Mouse (Mus musculus): ENCODE measurements around the gene Atp6v1a. TPM values are rescaled to one million over a fixed set of nuclear protein-coding genes. Genes with fewer than 3 reads are reported as not detected.

Gene Atp6v1a
- total and polyA plus RNA-seq, 2 experiments from 2014 or later: 161 to 183 TPM

DNA sequence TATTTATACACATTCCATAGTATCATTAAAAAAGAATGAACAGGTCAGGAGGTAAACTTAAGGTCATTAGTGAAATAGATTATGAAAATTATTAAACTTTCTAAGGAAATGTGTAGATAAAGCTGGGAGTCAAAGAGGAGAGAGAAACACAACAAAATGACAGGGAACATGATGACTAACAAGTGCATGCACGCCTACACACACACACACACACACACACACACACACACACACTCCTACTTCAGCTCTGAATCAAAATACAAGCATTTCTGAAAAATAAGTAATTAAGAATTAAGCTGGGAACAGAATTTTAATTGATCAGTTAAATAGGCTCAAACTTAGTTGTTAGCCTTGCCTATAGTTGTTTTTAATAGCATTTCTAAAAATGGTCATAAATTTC, 14.8 kb downstream of the Atp6v1a start:
- Histone ChIP-seq H3K9ac (replicated peaks; ENCODE audit: low read length) (no peak overlapping the region), H3K27ac (no peak overlapping the region), H3K4me3 (ENCODE audit: low read length) (no peak overlapping the region), H3K36me3 (ENCODE audit: insufficient read depth, low read length) (no peaks in the 10 kb centered on the region), H3K4me2 (ENCODE audit: low read depth, low read length) (no peak overlapping the region), H3K27me3 (ENCODE audit: insufficient read depth, low read length) (no peaks in the 10 kb centered on the region), H3K9me3 (ENCODE audit: low read length) (no peaks in the 10 kb centered on the region), H3K4me1 (ENCODE audit: insufficient read depth, low read length) (no peaks in the 10 kb centered on the region)
- no peak for DNase-seq (ENCODE audit: low spot score)
- no peak for TF ChIP-seq CTCF (IDR thresholded peaks at IDR 0.05; ENCODE audit: low read depth)
- WGBS: 91% methylated on average over 1 of the region's 1 CpGs
- ATAC-seq: no peak

DNA sequence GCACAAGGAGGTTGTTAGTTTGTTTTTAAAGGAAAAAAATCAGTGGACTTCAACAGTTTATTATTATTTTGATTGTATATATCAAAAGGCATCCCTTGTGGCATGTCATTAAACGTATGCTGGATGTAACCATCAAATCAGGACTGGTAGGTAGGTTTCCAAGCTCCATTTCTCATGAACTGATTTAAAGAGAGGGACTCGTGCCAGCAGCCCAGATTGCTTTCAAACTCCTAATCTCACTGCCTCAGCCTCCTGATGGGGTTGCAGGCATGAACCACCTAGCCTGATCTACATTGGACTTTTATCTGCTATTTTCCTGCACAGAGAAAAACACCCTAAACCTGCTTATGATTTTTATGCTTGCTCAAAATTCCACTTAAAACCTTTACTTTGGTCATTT, 15.7 kb downstream of the Atp6v1a start:
- WGBS: 66% methylated on average over 2 of the region's 2 CpGs

DNA sequence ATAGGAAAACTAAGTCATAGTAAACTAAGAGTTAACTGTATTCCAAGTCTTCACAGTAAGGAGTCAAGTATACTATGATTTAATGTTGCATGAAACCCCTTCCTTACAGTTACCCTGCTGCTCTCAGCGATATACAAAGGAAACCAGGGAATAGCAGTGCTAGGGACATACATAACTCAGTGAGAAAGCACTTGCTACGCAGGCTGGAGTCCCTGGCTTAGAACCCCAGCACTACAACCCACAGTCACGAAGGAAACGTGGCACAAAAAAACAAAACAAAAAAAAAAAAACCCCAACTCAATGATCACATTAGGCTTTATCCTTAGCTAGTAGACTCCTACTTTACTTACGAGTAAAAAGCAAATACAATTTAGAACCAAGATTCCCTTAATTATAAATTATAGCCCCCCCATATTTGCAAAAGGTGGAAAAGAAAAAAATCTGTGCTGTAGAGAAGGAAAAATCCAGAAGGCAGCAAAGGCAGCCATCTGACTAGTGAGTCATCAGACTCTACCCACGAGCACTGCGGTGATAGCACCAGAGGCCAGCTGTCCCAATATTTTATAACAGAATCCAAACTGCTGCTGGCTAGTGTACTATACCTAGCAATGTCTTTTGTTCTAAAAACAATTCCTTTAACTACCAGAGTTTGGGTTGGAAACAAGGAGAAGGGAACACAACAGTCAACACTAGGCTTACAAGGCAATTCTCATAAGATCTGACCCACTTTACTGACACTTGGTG, 16.4 kb downstream of the Atp6v1a start:
- no peak overlapping the region for H3K4me2 ChIP-seq (ENCODE audit: low read depth, low read length)
- H3K36me3 ChIP-seq (ENCODE audit: insufficient read depth, low read length): no peaks in the 10 kb centered on the region
- no peak overlapping the region for H3K9ac ChIP-seq (replicated peaks; ENCODE audit: low read length)
- ATAC-seq (no peak), DNase-seq (ENCODE audit: low spot score) (no peak)
- H3K27me3 ChIP-seq (ENCODE audit: insufficient read depth, low read length): no peaks in the 10 kb centered on the region
- WGBS: 73% methylated on average over 7 of the region's 7 CpGs
- no peak overlapping the region for H3K27ac ChIP-seq
- H3K4me3 ChIP-seq (ENCODE audit: low read length): no peak overlapping the region
- no peaks in the 10 kb centered on the region for H3K9me3 ChIP-seq (ENCODE audit: low read length)
- H3K4me1 ChIP-seq (ENCODE audit: insufficient read depth, low read length): no peaks in the 10 kb centered on the region
- no peak for TF ChIP-seq CTCF (IDR thresholded peaks at IDR 0.05; ENCODE audit: low read depth)

More for the DNA sequence above, 15.7 kb downstream of the Atp6v1a start:
- DNase-seq (ENCODE audit: low spot score) (no peak), ATAC-seq (no peak)
- H3K27me3 ChIP-seq (ENCODE audit: insufficient read depth, low read length): no peaks in the 10 kb centered on the region
- H3K4me3 ChIP-seq (ENCODE audit: low read length): no peak overlapping the region
- TF ChIP-seq CTCF (IDR thresholded peaks at IDR 0.05; ENCODE audit: low read depth): no peak
- no peaks in the 10 kb centered on the region for H3K9me3 ChIP-seq (ENCODE audit: low read length)
- no peak overlapping the region for H3K9ac ChIP-seq (replicated peaks; ENCODE audit: low read length)
- H3K27ac ChIP-seq: no peak overlapping the region
- H3K36me3 ChIP-seq (ENCODE audit: insufficient read depth, low read length): no peaks in the 10 kb centered on the region
- no peak overlapping the region for H3K4me2 ChIP-seq (ENCODE audit: low read depth, low read length)
- no peaks in the 10 kb centered on the region for H3K4me1 ChIP-seq (ENCODE audit: insufficient read depth, low read length)

DNA sequence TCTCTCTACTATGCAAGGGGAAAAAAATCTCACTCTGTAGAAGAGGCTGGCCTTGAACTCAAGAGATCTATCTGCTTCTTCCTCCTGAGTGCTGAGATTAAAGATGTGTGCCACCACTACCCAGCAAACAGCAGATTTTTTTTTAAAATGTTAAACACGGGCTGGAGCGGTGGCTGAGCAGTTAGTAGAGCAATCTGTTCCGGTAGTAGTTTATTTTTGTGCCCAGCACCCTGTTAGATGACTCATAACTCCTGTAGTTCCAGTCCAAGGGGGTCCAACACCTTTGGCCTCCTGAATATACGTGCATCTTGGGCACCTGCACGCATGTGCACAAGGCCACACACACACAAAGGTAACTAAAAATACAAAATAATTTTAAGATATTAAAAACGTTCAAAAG, 16.9 kb downstream of the Atp6v1a start:
- Histone ChIP-seq H3K4me2 (ENCODE audit: low read depth, low read length) (no peak overlapping the region), H3K36me3 (ENCODE audit: insufficient read depth, low read length) (no peaks in the 10 kb centered on the region), H3K4me1 (ENCODE audit: insufficient read depth, low read length) (no peaks in the 10 kb centered on the region), H3K27me3 (ENCODE audit: insufficient read depth, low read length) (no peaks in the 10 kb centered on the region), H3K27ac (no peak overlapping the region), H3K9me3 (ENCODE audit: low read length) (no peaks in the 10 kb centered on the region), H3K4me3 (ENCODE audit: low read length) (no peak overlapping the region), H3K9ac (replicated peaks; ENCODE audit: low read length) (no peak overlapping the region)
- WGBS: 84% methylated on average over 6 of the region's 6 CpGs
- DNase-seq (ENCODE audit: low spot score): no peak
- no peak for TF ChIP-seq CTCF (IDR thresholded peaks at IDR 0.05; ENCODE audit: low read depth)
- ATAC-seq: no peak

DNA sequence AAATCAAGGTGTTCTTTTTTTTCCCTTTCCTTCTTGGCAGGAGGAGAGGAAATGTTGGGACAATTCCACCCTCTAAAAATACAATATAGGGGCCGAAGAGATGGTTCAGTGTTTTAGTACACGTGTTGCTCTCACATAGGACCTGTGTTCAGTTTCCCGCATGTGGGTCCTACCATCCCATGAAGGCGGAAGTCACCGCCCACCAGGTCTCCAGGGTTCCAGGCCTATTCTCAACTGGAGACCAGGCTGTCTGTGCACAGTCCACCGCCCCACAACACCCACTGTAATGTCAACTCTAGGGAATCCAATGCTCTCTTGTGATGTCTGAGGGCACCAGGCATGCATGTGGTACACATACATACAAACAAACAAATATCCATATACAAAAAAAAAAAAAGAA, 17.4 kb downstream of the Atp6v1a start:
- WGBS: 91% methylated on average over 6 of the region's 6 CpGs
- Histone ChIP-seq H3K27ac (no peak overlapping the region), H3K36me3 (ENCODE audit: insufficient read depth, low read length) (no peaks in the 10 kb centered on the region), H3K9me3 (ENCODE audit: low read length) (no peaks in the 10 kb centered on the region), H3K9ac (replicated peaks; ENCODE audit: low read length) (no peak overlapping the region), H3K4me2 (ENCODE audit: low read depth, low read length) (no peak overlapping the region), H3K4me3 (ENCODE audit: low read length) (no peak overlapping the region), H3K4me1 (ENCODE audit: insufficient read depth, low read length) (no peaks in the 10 kb centered on the region), H3K27me3 (ENCODE audit: insufficient read depth, low read length) (no peaks in the 10 kb centered on the region)
- DNase-seq (ENCODE audit: low spot score) (no peak), ATAC-seq (no peak)
- no peak for TF ChIP-seq CTCF (IDR thresholded peaks at IDR 0.05; ENCODE audit: low read depth)

DNA sequence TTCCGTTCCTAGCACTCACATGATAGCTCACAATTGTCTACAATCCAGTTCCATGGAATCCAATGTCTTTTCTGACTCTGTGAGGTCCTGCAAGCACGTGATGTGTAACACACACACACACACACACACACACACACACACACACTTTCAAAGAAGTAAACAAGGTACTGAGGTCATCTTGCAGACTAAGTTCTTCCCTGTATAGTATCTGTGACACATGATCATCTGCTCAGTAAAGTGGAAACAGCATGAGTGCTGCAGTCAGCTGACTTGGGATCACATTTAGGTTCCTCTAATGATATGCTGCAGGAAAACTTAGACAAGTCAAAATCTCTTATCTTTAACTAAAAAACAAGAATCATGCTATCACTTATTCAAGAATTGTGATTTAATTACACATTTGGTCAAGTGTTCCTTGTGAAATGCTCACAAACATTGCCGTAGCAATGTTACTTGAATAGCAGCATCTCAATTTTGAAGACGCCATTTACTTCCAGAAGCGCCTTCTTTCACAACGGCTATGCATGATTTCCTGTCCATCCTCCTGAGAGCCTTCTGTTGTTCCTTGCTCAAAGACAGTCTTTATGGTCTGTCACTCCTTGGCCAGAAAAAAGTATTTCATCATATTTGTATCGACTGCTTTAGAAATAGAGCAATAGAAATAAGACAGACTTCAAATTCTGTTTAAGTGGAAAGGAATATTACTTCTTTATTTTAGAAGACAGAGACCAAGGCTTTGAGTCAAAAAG, 19.6 kb downstream of the Atp6v1a start:
- DNase-seq (ENCODE audit: low spot score) (no peak), ATAC-seq (no peak)
- Histone ChIP-seq H3K4me3 (ENCODE audit: low read length) (no peak overlapping the region), H3K9me3 (ENCODE audit: low read length) (no peaks in the 10 kb centered on the region), H3K9ac (replicated peaks; ENCODE audit: low read length) (no peak overlapping the region), H3K36me3 (ENCODE audit: insufficient read depth, low read length) (peaks cover 5% of the 10 kb centered on the region; the same call in 1 of the 2 replicates), H3K4me2 (ENCODE audit: low read depth, low read length) (no peak overlapping the region), H3K4me1 (ENCODE audit: insufficient read depth, low read length) (no peaks in the 10 kb centered on the region), H3K27me3 (ENCODE audit: insufficient read depth, low read length) (no peaks in the 10 kb centered on the region), H3K27ac (no peak overlapping the region)
- 81% methylated on average over 7 of the region's 7 CpGs for WGBS
- TF ChIP-seq CTCF (IDR thresholded peaks at IDR 0.05; ENCODE audit: low read depth): no peak

DNA sequence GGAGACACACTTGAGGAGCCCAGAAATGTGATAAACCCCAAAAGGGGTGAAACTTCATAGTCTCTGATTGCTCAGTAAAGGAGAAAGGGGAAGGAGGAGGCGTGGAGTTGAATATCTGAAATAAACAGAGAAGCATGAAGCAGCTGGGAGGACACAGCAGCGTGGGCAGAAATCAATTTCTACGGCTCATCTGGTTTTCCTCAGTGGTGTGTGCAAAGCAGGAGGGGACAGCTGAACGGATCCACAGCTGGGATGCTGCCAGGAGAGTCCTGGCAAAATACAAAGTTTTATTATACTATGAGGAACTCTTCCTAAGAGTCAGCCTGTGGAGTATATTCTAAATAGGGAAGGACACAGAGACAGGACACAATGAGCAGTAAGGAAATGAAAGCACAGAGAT, 30.5 kb downstream of the Atp6v1a start:
- Histone ChIP-seq H3K27me3 (ENCODE audit: insufficient read depth, low read length) (no peaks in the 10 kb centered on the region), H3K4me3 (ENCODE audit: low read length) (no peak overlapping the region), H3K27ac (no peak overlapping the region), H3K36me3 (ENCODE audit: insufficient read depth, low read length) (peaks cover 51% of the 10 kb centered on the region), H3K9me3 (ENCODE audit: low read length) (no peaks in the 10 kb centered on the region), H3K4me2 (ENCODE audit: low read depth, low read length) (no peak overlapping the region), H3K9ac (replicated peaks; ENCODE audit: low read length) (no peak overlapping the region), H3K4me1 (ENCODE audit: insufficient read depth, low read length) (no peaks in the 10 kb centered on the region)
- WGBS: 63% methylated on average over 4 of the region's 4 CpGs
- no peak for ATAC-seq
- no peak for TF ChIP-seq CTCF (IDR thresholded peaks at IDR 0.05; ENCODE audit: low read depth)
- DNase-seq (ENCODE audit: low spot score): no peak
